8 mouse cellular contexts compared by ENCODE assay signal in genomic region chr11:113752158-113752661, GRCm38 (mm10). TPM values are rescaled to one million over a fixed set of nuclear protein-coding genes. Genes with fewer than 3 reads are reported as not detected.
DNase-seq lines count a peak whose midpoint lies in the region; ATAC-seq and TF ChIP-seq lines count a peak whose summit lies in the region.

No protein-coding gene starts in this region.

- peaks cover 19% of the 10 kb centered on the region for H3K36me3 ChIP-seq in E14TG2a.4 (ENCODE audit: insufficient read depth, low read length)
- H3K36me3 ChIP-seq in forebrain, embryonic 13.5 days (ENCODE audit: poor library complexity, severe bottlenecking), result peaks cover 12% of the 10 kb centered on the region
- H3K36me3 ChIP-seq in liver, embryonic 13.5 days, result peaks cover 6% of the 10 kb centered on the region; the same call in 1 of the 2 replicates
- H3K36me3 ChIP-seq in small intestine, adult 2 months (ENCODE audit: control insufficient read depth, insufficient read depth, low read length), result no peaks in the 10 kb centered on the region

- H3K27me3 ChIP-seq in E14TG2a.4 (ENCODE audit: insufficient read depth, low read length), result no peaks in the 10 kb centered on the region
- no peaks in the 10 kb centered on the region for H3K27me3 ChIP-seq in forebrain, embryonic 13.5 days
- no peaks in the 10 kb centered on the region for H3K27me3 ChIP-seq in liver, embryonic 13.5 days
- no peaks in the 10 kb centered on the region for H3K27me3 ChIP-seq in small intestine, adult 2 months (ENCODE audit: control insufficient read depth, insufficient read depth, low read length)

- peak; percentile 51 for DNase-seq in embryo, embryonic 10.5 days (ENCODE audit: low spot score)
- DNase-seq in embryo, embryonic 9.5 days (ENCODE audit: extremely low spot score), result no peak
- DNase-seq in liver, embryonic 13.5 days, result no peak
- DNase-seq in layer of hippocampus, postnatal 14 days (ENCODE audit: low spot score in 2 of 2), result no peak
- no peak for DNase-seq in yolk sac, embryonic 10.5 days (ENCODE audit: low spot score)

- H3K4me3 ChIP-seq in E14TG2a.4 (replicated peaks; ENCODE audit: low read length), result peak overlapping the region; percentile 94
- peak overlapping the region; percentile 74 for H3K4me3 ChIP-seq in forebrain, embryonic 13.5 days
- peak overlapping the region; percentile 81 for H3K4me3 ChIP-seq in liver, embryonic 13.5 days (replicated peaks)
- H3K4me3 ChIP-seq in small intestine, adult 2 months (ENCODE audit: low read depth, low read length), result peak overlapping the region; percentile 84

- no peaks in the 10 kb centered on the region for H3K9me3 ChIP-seq in E14TG2a.4 (ENCODE audit: low read length)
- H3K9me3 ChIP-seq in forebrain, embryonic 13.5 days (replicated peaks), result no peaks in the 10 kb centered on the region
- no peaks in the 10 kb centered on the region for H3K9me3 ChIP-seq in liver, embryonic 13.5 days (replicated peaks)

- peak overlapping the region; percentile 63 for H3K9ac ChIP-seq in forebrain, embryonic 13.5 days
- peak overlapping the region; percentile 78 for H3K9ac ChIP-seq in liver, embryonic 13.5 days

- H3K27ac ChIP-seq in forebrain, embryonic 13.5 days, result peak overlapping the region; percentile 95
- H3K27ac ChIP-seq in liver, embryonic 13.5 days, result peak overlapping the region; percentile 86
- H3K27ac ChIP-seq in small intestine, adult 2 months (ENCODE audit: insufficient read depth, low read depth, low read length), result peak overlapping the region; percentile 89

- peak overlapping the region; percentile 90 for H3K4me2 ChIP-seq in forebrain, embryonic 13.5 days
- peak overlapping the region; percentile 98 for H3K4me2 ChIP-seq in liver, embryonic 13.5 days

- H3K4me1 ChIP-seq in E14TG2a.4 (replicated peaks; ENCODE audit: low read depth, low read length), result peaks cover 83% of the 10 kb centered on the region
- peaks cover 39% of the 10 kb centered on the region for H3K4me1 ChIP-seq in forebrain, embryonic 13.5 days
- peaks cover 48% of the 10 kb centered on the region for H3K4me1 ChIP-seq in liver, embryonic 13.5 days (replicated peaks)
- H3K4me1 ChIP-seq in small intestine, adult 2 months (ENCODE audit: control insufficient read depth, insufficient read depth, insufficient read length, low read length), result peaks cover 14% of the 10 kb centered on the region

- TF ChIP-seq CTCF in E14TG2a.4 (conservative IDR thresholded peaks at IDR 0.05; ENCODE audit: low read length), result no peak
- TF ChIP-seq CTCF in small intestine, adult 2 months (IDR thresholded peaks at IDR 0.05; ENCODE audit: extremely low read depth, insufficient read length, insufficient replicate concordance, low read depth, low read length), result no peak

- TF ChIP-seq POLR2A in small intestine, adult 2 months (IDR thresholded peaks at IDR 0.05; ENCODE audit: low read depth, low read length), result no peak

- ATAC-seq in forebrain, embryonic 13.5 days, result no peak
- ATAC-seq in liver, embryonic 13.5 days (ENCODE audit: low read depth), result no peak

- WGBS in forebrain, embryonic 13.5 days, result 22% methylated on average over 15 of the region's 15 CpGs
- WGBS in liver, embryonic 13.5 days (ENCODE audit: insufficient replicate concordance), result 11% methylated on average over 15 of the region's 15 CpGs
- WGBS in small intestine, adult 2 months, result 5% methylated on average over 15 of the region's 15 CpGs

RNA-seq across cellular contexts. Expression of gene Cdc42ep4, which starts 0.5 kb away (rescaled TPM):
- 89.8 and 98.0 TPM in 2 replicates for polyA plus RNA-seq in forebrain, embryonic 13.5 days (2015; fragmentation: Nextera tagmentation; extraction: Ambion mirVana)
- polyA plus RNA-seq in liver, embryonic 13.5 days (2015; fragmentation: Nextera tagmentation; extraction: Ambion mirVana), result 17.3 and 18.4 TPM in 2 replicates
- 22.9 and 41.4 TPM in 2 replicates for polyA plus RNA-seq in small intestine, adult 2 months (2012; rRNA removed)
- 10 to 100 TPM; 42.1 to 46.9 TPM for total RNA-seq in layer of hippocampus, postnatal 14 days (2021)

RNA-seq across cellular contexts. Expression of gene Cpsf4l, which starts 42.4 kb away (rescaled TPM):
- 0.31 and 1.0 TPM in 2 replicates for polyA plus RNA-seq in forebrain, embryonic 13.5 days (2015; fragmentation: Nextera tagmentation; extraction: Ambion mirVana)
- not detected in 2 replicates for polyA plus RNA-seq in liver, embryonic 13.5 days (2015; fragmentation: Nextera tagmentation; extraction: Ambion mirVana)
- polyA plus RNA-seq in small intestine, adult 2 months (2012; rRNA removed), result not detected in 2 replicates
- total RNA-seq in layer of hippocampus, postnatal 14 days (2021), result not detected
